Mouse (Mus musculus) heart, adult 10 weeks (tissue): ENCODE measurements around the gene Prdm5. TPM values are rescaled to one million over a fixed set of nuclear protein-coding genes. Genes with fewer than 3 reads are reported as not detected.

Experiments
- polyA plus RNA-seq: library from polyadenylated mRNA; stranded (reverse); fragments of 350-450 nt; fragmentation: Illumina TruSeq; extraction: RNeasy Lipid Tissue Mini Kit (QIAGEN cat#74804); gene quantifications from one replicate; pipeline ENCODE4 v1.2.3, GENCODE M21; 2014; ENCODE audit warnings: low read depth, low replicate concordance

The Prdm5 gene
- 7.6 TPM for polyA plus RNA-seq

DNA sequence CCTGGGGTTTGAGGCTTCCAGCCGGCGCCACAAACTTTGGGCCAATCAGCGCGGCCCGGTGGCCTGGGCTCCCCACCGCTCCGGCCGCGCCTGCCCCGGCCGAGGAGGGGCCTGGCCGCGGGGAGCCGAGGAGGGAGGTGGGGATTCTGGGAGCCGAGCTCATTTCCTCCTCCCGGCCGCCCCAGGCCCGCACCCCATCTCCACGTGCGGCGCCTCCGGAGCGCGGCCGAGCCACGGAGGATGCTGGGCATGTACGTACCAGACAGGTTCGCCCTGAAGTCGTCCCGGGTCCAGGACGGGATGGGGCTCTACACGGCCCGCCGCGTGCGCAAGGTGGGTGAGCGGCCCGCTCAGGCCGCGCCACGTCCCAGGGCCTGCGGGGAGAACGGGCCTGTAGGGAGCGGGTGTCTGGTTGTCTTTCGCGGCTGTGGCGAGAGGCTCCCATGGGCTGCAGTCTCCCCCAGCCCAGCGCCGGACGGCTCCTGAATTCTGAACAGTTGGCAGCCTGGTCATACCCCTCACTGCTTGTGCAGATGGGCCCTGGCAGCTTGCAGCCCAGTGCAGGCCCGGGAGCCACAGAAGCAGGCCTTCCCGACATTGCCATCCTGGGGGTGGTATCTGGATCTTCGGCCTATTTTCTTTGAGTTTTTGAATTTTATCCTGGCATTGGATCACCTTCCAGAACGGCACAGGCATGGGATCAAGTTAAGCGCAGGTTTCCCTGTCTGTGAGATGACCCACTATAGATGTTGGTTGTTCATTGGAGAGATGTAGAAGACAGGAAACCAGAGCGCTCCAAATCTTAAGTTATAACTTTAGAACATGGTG is at the start of gene Prdm5:
Gene Prdm5 (plus strand): TSS at position 128 of the 828 bp plus-strand sequence.

DNA sequence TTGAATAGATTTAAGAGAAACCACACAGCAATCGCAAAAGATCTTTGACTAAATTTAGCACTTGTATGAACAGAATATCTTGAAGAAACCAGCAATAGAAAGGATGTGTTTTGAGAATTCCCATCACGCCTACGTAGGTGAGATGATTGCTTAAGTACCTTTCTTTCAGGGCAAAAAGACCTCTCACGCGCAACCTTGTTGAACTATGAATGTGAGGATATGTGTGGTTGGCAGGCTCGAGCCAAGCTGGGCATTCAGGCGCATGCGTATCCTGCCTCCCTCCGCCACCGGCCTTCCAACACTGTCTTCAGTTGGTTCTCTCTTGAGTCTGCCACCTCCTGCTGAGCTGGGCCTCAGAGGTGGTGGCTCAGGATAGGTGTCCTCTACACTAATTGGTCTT is 173.5 kb downstream of the Prdm5 start, which contains the start of gene 4930544G11Rik:
Gene 4930544G11Rik (plus strand): TSS at position 301 of the 400 bp plus-strand sequence.

Other genes starting within 250 kb of the Prdm5 start
- 4.6 TPM for gene Ndnf, start 107.4 kb upstream of the Prdm5 start, polyA plus RNA-seq
- not detected for gene 4930544G11Rik, start 173.6 kb downstream of the Prdm5 start, polyA plus RNA-seq